Mouse (Mus musculus) heart, embryonic 14.5 days (tissue): ENCODE results near the gene Calm3. TPM values are rescaled to one million over a fixed set of nuclear protein-coding genes. Genes with fewer than 3 reads are reported as not detected.

Experiments used
- ATAC-seq: fragments of 200-750 bp; cut with Nextera tagmentation; 2 replicates; pipeline ENCODE4 v1.8.0; 2017; ENCODE audit warnings: low read depth, moderate TSS enrichment; ENCODE audit not compliant: insufficient number of reproducible peaks, insufficient read depth, low FRiP score
- H3K27ac ChIP-seq, 2 experiments: fragments of 200-500 bp in 1 of 2; fragments of 300-500 bp in 1 of 2; sonication (generic) in 1 of 2; replicated peaks in 1 of 2; 2 replicates each; pipeline ENCODE4 v1.5.1; 2012 to 2014; ENCODE audit warnings: low read depth in 2 of 2, low read length in 2 of 2, control low read depth in 1 of 2, mild to moderate bottlenecking in 1 of 2, mixed read lengths in 1 of 2; ENCODE audit not compliant: control insufficient read depth in 1 of 2, insufficient read depth in 1 of 2
- H3K27me3 ChIP-seq: fragments of 300-500 bp; sonication (generic); 2 replicates; pipeline ENCODE4 v1.6.1; 2014; ENCODE audit warnings: mild to moderate bottlenecking, low read length, control low read depth; ENCODE audit not compliant: control insufficient read depth, insufficient read depth
- H3K36me3 ChIP-seq: fragments of 300-500 bp; sonication (generic); 2 replicates; pipeline ENCODE4 v1.6.1; 2014; ENCODE audit warnings: mild to moderate bottlenecking, control low read depth, low read length, mixed read lengths; ENCODE audit not compliant: control insufficient read depth, insufficient read depth
- H3K4me1 ChIP-seq, 2 experiments: fragments of 200-500 bp in 1 of 2; fragments of 300-500 bp in 1 of 2; sonication (generic) in 1 of 2; 2 replicates each; pipeline ENCODE4 v1.6.1; 2012 to 2014; ENCODE audit warnings: low read length in 2 of 2, control low read depth in 1 of 2, mixed read lengths in 1 of 2; ENCODE audit not compliant: control insufficient read depth in 2 of 2, insufficient read depth in 2 of 2
- H3K4me2 ChIP-seq: fragments of 300-500 bp; sonication (generic); 2 replicates; pipeline ENCODE4 v1.6.1; 2014; ENCODE audit warnings: mild to moderate bottlenecking, low read length
- H3K4me3 ChIP-seq, 2 experiments: fragments of 200-500 bp in 1 of 2; fragments of 300-500 bp in 1 of 2; sonication (generic) in 1 of 2; 2 replicates each; pipeline ENCODE4 v1.5.1; 2012 to 2014; ENCODE audit warnings: low read length in 2 of 2, mild to moderate bottlenecking in 2 of 2, control low read depth in 1 of 2, low read depth in 1 of 2, moderate library complexity in 1 of 2; ENCODE audit not compliant: control insufficient read depth in 1 of 2, insufficient read depth in 1 of 2
- H3K9ac ChIP-seq: fragments of 300-500 bp; sonication (generic); 2 replicates; pipeline ENCODE4 v1.6.1; 2014; ENCODE audit warnings: mild to moderate bottlenecking, low read length
- H3K9me3 ChIP-seq: fragments of 300-500 bp; sonication (generic); 2 replicates; pipeline ENCODE4 v1.6.1; 2016; ENCODE audit warnings: low read length, control low read depth; ENCODE audit not compliant: control insufficient read depth
- WGBS: fragments of 180-500 bp; shearing (Covaris S2); extraction: QIAGEN DNeasy Blood & Tissue Kit; methylation state at CpG from one replicate; pipeline ENCODE4 v1.1.7; 2014; 5-methylcytosine and 5-hydroxymethylcytosine counted together
- polyA plus RNA-seq: library from polyadenylated mRNA; unstranded; fragments of >200 nt; fragmentation: Nextera tagmentation; extraction: Ambion mirVana; gene quantifications from 2 replicates; pipeline ENCODE4 v1.2.1, GENCODE M21; 2014

Calm3 gene
- polyA plus RNA-seq, result 119 and 152 TPM in 2 replicates

- 2% methylated on average over 60 of the region's 64 CpGs for WGBS
- Histone ChIP-seq H3K4me3 (peak within 1 kb of the TSS; percentile 89 to 96), H3K4me1 (peaks cover 18 to 36% of the 10 kb centered on the region in 2 experiments), H3K4me2 (peak within 1 kb of the TSS; percentile 93), H3K36me3 (peaks cover 27% of the 10 kb centered on the region), H3K27me3 (no peaks in the 10 kb centered on the region), H3K27ac (peak within 1 kb of the TSS; percentile 95 to 100), H3K9ac (peak within 1 kb of the TSS; percentile 99), H3K9me3 (no peaks in the 10 kb centered on the region)
- peak; percentile 91 for ATAC-seq
Observed at GRCm38 (mm10) chr7:16924037-16924834, at the start of gene Calm3. Gene Calm3, minus strand, starts transcription at chr7:16924114.

- ATAC-seq, result no peak
- Histone ChIP-seq H3K4me3 (no peak overlapping the region), H3K36me3 (no peaks in the 10 kb centered on the region), H3K27me3 (no peaks in the 10 kb centered on the region), H3K4me2 (no peak overlapping the region), H3K9me3 (no peaks in the 10 kb centered on the region), H3K4me1 (peaks cover 8 to 17% of the 10 kb centered on the region in 2 experiments), H3K27ac (peak overlapping the region in 1 of 2 experiments; percentile 56; a peak in 1 of 4 replicates), H3K9ac (no peak overlapping the region)
- 68% methylated on average over 3 of the region's 3 CpGs for WGBS
Observed at GRCm38 (mm10) chr7:16971160-16971559, 47.2 kb upstream of the Calm3 start.

GRCm38 (mm10) chr7:16968414-16968813 lies 44.5 kb upstream of the Calm3 start:
- H3K9me3 ChIP-seq, result no peaks in the 10 kb centered on the region
- no peak overlapping the region for H3K4me2 ChIP-seq
- no peak overlapping the region for H3K9ac ChIP-seq
- ATAC-seq, result no peak
- H3K4me3 ChIP-seq, result no peak overlapping the region
- H3K36me3 ChIP-seq, result no peaks in the 10 kb centered on the region
- 84% methylated on average over 6 of the region's 6 CpGs for WGBS
- H3K27ac ChIP-seq, result no peak overlapping the region
- peaks cover 4% of the 10 kb centered on the region in 2 experiments; a peak in 3 of 4 replicates for H3K4me1 ChIP-seq
- H3K27me3 ChIP-seq, result no peaks in the 10 kb centered on the region

- 69% methylated on average over 5 of the region's 5 CpGs for WGBS
- no peak for ATAC-seq
- H3K36me3 ChIP-seq, result no peaks in the 10 kb centered on the region
Observed at GRCm38 (mm10) chr7:16961678-16962077, 37.8 kb upstream of the Calm3 start.

GRCm38 (mm10) chr7:16959539-16960187 lies 35.7 kb upstream of the Calm3 start, which contains the start of gene Pnmal1:
Gene Pnmal1, plus strand, starts transcription at chr7:16959679.
- no peaks in the 10 kb centered on the region for H3K4me1 ChIP-seq
- H3K9me3 ChIP-seq, result no peaks in the 10 kb centered on the region
- no peak within 1 kb of the TSS for H3K4me3 ChIP-seq
- no peaks in the 10 kb centered on the region for H3K27me3 ChIP-seq
- H3K36me3 ChIP-seq, result no peaks in the 10 kb centered on the region
- H3K4me2 ChIP-seq, result 0 out of 2 replicates have a peak within 1 kb of the TSS, but pooled peaks have one; percentile 11
- 34% methylated on average over 17 of the region's 17 CpGs for WGBS
- no peak for ATAC-seq
- no peak within 1 kb of the TSS for H3K27ac ChIP-seq
- no peak within 1 kb of the TSS for H3K9ac ChIP-seq

More at GRCm38 (mm10) chr7:16961678-16962077, 37.8 kb upstream of the Calm3 start:
- no peaks in the 10 kb centered on the region for H3K9me3 ChIP-seq
- no peak overlapping the region for H3K4me2 ChIP-seq
- H3K4me3 ChIP-seq, result no peak overlapping the region
- H3K27me3 ChIP-seq, result no peaks in the 10 kb centered on the region
- no peak overlapping the region for H3K9ac ChIP-seq
- no peak overlapping the region for H3K27ac ChIP-seq
- H3K4me1 ChIP-seq, result no peaks in the 10 kb centered on the region

GRCm38 (mm10) chr7:16956410-16957265 lies 32.7 kb upstream of the Calm3 start:
- Histone ChIP-seq H3K27me3 (no peaks in the 10 kb centered on the region), H3K9ac (no peak overlapping the region), H3K4me2 (no peak overlapping the region), H3K9me3 (no peaks in the 10 kb centered on the region), H3K4me1 (no peaks in the 10 kb centered on the region), H3K4me3 (no peak overlapping the region), H3K36me3 (no peaks in the 10 kb centered on the region), H3K27ac (no peak overlapping the region)
- 64% methylated on average over 15 of the region's 15 CpGs for WGBS
- no peak for ATAC-seq

- no peaks in the 10 kb centered on the region for H3K4me1 ChIP-seq
- no peaks in the 10 kb centered on the region for H3K27me3 ChIP-seq
- no peaks in the 10 kb centered on the region for H3K36me3 ChIP-seq
- no peak overlapping the region for H3K27ac ChIP-seq
- no peaks in the 10 kb centered on the region for H3K9me3 ChIP-seq
- no peak for ATAC-seq
- H3K4me2 ChIP-seq, result no peak overlapping the region
- H3K9ac ChIP-seq, result no peak overlapping the region
- WGBS, result 71% methylated on average over 4 of the region's 4 CpGs
- no peak overlapping the region for H3K4me3 ChIP-seq
Observed at GRCm38 (mm10) chr7:16955712-16956111, 31.8 kb upstream of the Calm3 start.
